Mouse (Mus musculus) layer of hippocampus, adult 8-10 months (tissue): Measurements from ENCODE around the gene Supt16. TPM values are rescaled to one million over a fixed set of nuclear protein-coding genes. Genes with fewer than 3 reads are reported as not detected.

Source experiments
- DNase-seq, 2 experiments: peaks; one replicate each; pipeline ENCODE4 v3.0.0; 2022; ENCODE audit warnings: low spot score in 2 of 2
- total RNA-seq, 4 experiments: library from RNA; stranded (reverse); gene quantifications; 2 replicates each; pipeline ENCODE4 v1.2.4; 2022

Gene Supt16
- total RNA-seq, 4 experiments from 2014 or later: 50.4 to 56.5 (median 55.9) TPM

DNA sequence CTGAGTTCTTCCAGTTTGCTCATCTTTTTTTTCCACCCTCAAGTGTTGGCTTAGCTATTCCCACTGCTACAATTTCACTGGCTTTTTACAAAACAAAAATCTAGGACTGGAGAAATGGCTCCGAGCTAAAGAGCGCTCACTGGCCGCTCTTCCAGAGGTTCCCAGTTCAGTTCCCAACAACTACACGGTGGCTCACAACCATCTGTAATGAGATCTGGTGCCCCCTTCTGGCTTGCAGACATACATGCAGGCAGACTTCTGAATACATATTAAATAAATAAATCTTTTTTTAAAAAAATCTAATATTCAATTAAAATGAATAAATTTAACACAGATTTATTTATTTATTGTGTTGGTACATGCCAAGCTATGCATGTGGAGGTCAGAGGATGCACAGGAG lies 50.7 kb downstream of the Supt16 start:
- DNase-seq: no peak

DNA sequence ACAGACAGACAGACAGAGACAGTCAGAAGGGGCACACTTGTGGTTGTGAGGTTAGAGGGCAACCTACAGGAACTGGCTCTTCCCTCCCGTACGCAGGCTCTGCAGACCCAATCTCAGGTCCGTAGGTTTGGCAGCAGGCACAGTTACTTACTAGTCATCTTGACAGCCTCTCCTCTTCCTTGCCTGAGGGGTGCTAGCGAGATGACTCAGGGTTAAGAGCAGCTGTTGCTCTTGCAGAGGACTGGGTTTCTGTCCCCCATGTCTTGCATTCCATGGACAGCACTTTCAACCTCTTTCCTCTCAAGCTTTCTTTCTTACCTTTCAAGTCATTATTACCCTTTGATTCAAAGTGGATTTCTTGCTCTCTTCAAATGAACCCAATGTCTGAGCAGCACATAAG lies 53.1 kb downstream of the Supt16 start:
- no peak for DNase-seq

DNA sequence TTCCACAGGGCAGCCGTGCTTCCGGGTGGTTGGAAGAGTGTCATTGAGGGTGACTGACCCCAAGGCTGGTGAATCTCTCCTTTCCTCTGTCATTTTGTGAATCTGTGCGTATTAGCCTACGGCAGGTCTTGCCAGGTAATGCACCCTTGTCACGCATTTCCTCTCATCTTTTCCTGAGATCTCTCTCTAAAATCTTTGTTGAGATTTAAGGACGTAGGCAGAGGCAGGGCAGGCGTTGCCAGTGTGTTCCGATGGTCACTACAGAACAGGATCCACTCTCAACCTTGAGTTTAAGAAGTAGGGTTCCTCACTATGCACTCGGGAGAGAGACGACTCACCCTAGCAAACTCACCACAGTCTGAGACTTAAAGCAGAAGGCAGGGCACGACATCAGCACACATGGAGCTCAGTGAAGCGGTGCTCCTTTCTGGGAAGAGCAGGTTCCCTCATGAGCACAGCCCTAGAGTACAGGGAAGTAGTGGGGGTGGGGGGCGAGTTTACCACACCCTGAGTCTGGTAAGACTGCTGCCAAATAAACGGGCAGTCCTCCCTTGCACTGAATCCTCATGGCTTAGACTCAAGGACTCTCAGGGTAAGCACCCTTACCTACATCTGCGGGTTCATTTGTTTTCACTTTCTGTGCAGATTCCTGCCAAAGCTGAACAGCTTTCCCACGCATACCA lies 55.6 kb downstream of the Supt16 start:
- no peak for DNase-seq

DNA sequence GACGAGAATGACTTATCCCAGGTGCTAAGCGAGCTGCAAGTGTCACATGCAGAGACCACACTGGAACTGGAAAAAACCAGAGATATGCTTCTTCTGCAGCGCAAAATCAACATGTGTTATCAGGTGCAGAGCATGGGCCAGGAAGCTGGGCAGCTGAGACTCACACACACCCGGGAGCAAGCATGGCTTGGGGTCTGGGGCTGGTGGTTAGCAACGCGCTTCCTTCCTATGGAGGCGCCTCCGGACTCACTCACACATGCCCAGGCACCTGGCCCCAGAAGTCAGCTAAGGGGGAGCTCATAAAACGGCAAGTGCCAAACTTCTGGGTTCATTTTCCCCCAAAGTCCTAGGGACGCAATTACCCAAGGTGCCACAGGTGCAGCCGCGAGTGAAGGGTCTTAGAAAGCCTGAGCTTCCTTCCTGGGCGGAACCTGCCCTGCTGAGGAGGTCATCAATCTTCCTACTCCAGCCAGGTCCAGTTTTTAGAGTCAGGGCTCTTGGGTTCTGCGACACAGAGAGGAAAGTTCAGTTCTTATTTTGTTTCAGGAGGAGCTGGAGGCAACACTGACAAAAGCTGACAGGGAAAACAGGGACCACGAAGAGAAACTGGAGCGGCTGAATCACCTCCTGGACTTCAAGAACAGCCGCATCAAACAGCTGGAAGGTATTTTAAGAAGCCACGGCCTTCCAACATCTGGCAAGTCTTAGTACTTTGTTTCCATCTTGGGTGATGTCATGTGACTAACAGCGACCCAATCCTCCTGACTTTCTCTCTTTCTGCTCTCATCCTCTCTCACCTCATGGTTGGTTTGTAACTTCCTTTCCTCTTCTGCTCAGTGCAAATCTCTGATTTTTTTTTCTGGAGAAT lies 56.4 kb downstream of the Supt16 start:
- no peak for DNase-seq

DNA sequence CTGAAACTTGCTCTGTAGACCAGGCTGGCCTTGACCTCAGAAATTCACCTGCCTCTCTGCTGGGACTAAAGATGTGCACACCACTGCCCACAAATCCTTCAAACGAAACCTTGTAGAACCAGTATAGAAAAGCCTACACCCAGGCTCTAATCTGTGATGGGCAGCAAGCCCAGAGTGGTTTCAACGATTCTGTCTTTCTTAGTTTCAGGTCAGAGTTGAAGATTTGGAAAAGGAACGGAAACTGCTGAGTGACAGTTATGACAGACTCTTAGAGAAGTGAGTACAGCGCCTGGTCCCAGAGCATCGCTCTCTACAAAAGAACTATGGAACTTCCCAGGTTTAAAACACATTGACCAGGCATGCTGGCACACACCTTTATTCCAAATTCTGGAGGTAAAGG lies 63.6 kb downstream of the Supt16 start:
- DNase-seq: no peak

DNA sequence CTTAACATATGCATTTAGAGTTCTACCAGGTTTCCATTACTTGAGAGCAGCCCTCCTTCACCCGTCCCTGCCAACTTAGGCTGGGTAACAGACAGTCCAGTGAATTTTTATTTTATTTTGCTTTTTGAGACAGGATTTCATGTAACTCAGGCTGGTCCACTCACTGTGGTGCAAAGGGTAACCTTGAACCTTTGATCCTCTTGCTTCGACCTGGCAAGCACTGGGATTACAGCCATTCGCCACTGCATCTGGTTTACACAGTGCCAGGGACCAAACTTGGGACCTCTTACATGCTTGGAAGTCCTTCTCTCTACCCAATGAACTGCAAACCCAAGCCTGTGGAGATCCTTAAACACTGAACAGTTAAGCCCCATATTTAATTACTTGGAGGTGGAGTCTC lies 72.6 kb downstream of the Supt16 start:
- DNase-seq: no peak

DNA sequence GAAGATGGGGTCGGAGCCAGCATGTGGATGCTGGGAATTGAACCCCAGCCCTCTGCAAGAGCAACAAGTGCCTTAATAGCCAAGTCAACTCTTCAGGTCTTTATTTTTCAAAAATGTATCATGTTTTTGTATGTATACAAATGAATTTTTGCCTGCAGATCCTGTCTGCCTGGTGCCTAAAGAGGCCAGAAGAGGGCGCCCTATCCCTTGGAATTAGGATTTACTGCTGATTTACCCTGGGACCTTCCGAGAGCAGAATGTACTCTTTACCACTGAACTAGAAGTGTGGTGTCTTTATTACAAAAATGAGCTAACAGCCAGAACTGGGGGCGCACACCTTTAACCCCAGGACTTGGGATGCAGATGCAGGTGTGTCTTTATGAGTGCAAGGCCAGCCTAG lies 73.3 kb downstream of the Supt16 start:
- peak; percentile 34 to 74 for DNase-seq

DNA sequence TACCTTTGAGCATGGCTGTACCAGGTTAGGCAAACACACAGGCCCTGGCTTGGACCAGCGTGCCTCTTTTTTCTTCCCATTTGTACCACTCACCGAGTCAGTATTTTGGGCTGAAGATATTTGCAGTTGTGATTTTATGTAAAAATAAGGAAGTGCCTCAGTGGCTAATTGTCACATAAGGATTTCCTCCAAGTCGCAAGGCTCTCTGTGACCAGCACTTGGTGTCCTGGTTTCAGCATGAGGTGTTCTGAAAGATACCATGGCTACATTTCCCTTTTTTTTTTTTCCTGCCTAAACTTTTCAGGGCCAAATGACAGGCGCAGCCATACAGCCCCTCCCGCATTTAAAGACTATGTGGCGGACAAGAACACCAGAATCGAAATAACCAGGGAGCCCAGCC lies 77.0 kb downstream of the Supt16 start:
- DNase-seq: no peak

DNA sequence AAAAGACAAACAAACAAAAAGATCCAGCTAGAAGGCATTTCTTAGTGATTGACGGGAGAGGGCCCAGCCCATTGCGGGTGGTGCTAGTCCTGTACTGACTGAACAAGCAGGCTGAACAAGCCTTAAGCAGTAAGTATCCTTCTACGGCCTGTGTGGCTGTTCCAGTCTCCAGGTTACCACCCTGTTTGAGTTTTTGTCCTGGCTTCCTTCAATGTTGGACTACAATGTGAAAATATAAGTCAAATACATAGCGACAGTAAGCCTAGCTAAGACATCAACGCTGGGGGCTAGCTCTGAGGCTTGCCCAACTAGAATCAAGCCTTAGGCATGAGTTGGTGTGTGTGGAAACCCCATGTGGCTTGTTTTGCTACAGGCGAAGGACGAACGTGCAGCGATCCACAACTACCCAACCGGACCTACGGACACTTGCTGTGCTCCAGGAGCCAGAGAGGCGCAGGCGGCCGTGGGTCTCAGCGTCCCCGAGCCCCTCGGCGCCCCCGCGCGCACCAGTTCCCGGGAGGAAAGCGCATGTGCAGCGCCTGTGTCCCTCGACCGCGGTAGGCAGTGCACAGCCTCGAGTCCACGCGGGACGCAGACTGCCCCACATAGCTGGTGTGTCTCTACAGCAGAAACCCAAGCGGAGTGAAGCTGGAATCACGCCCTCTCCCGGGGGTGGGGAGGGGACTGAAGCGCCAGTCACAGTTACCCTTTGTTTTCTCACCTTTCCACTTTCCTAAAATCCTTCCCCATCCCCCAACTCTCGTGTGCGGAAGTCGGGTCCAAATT lies 78.2 kb downstream of the Supt16 start:
- DNase-seq: peak in 1 of 2 experiments; percentile 16

DNA sequence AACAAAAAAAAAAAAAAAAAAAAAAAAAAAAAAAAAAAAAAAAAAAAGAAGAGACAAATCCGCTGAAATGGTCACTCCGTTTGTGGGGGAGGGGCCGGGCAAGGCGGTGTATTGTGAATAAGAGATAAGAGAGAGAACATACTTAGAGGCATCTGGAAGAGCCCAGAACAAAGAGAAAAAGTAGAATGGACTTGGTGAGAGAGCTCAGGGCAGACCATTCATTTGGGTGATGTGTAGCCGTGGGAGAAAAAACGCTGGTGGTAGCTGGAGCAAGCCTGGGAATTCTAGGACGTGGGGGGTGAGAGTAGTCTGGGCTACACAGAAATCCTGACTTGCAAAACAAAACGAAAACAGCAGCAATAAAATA lies 78.8 kb downstream of the Supt16 start:
- DNase-seq: no peak

DNA sequence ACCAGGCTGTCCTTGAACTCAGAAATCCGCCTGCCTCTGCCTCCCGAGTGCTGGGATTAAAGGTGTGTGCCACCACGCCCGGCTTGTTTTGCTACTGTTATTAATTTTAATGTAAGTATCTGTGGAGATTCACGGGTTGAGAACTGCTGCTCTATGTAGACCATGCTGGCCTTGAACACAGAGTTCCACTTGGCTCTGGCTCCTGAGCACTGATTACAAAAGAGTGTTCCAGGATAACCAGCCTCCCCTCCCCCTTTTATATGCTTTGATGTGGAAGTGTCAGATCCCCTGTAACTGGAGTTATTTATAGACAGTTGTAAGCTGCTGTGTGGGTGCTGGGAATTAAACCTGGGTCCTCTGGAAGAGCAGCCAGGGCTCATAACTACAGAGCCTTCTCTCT lies 80.0 kb downstream of the Supt16 start:
- no peak for DNase-seq

DNA sequence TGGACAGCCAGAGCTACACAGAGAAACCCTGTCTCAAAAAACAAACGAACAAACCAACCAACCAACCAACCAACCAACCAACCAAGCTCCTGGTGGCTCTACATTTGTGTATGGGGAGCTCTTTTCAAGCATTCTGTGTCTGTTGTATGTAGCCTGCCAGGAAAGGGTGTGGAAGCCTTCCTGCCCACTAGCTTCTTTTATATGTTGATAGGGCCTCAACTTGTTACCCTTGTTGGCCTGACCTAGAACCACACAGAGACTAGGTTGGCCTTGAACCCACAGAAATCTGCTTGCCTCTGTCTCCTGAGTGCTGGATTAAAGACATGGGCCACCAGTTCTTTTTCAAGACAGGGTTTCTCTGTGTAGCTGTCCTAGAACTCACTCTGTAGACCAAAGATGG lies 83.1 kb downstream of the Supt16 start:
- no peak for DNase-seq

Other genes with a start within 250 kb of the Supt16 start
- 10 to 100 TPM; 30.3 to 40.9 (median 34.5) TPM for gene Arhgef40, start 212.7 kb downstream of the Supt16 start, total RNA-seq
- 1 to 10 TPM in 2 of 4 experiments, under 1 TPM in 2; 0.74 to 1.7 (median 0.91) TPM for gene Tmem253, start 181.8 kb downstream of the Supt16 start, total RNA-seq
- gene Zfp219, start 176.7 kb downstream of the Supt16 start, total RNA-seq: 10 to 100 TPM; 45.7 to 46.6 (median 45.8) TPM
- not detected for gene Olfr221, start 155.0 kb downstream of the Supt16 start, total RNA-seq
- 100 to 1,000 TPM; 197 to 271 (median 244) TPM for gene Hnrnpc, start 93.4 kb downstream of the Supt16 start, total RNA-seq
- 1 to 10 TPM; 1.3 to 3.4 (median 1.7) TPM for gene Rpgrip1, start 86.7 kb downstream of the Supt16 start, total RNA-seq
- 100 to 1,000 TPM in 3 of 4 experiments, 10 to 100 TPM in 1; 94.4 to 117 (median 110) TPM for gene Chd8, start 60.4 kb upstream of the Supt16 start, total RNA-seq
- 10 to 100 TPM; 58.5 to 76.8 (median 70.4) TPM for gene Tox4, start 81.7 kb upstream of the Supt16 start, total RNA-seq
- 10 to 100 TPM; 33.2 to 41.8 (median 37.8) TPM for gene Rab2b, start 82.1 kb upstream of the Supt16 start, total RNA-seq
- gene Mettl3, start 107.7 kb upstream of the Supt16 start, total RNA-seq: 10 to 100 TPM; 35.5 to 54.7 (median 43.9) TPM
- gene Sall2, start 131.3 kb upstream of the Supt16 start, total RNA-seq: 10 to 100 TPM; 44.9 to 46.8 (median 45.8) TPM
- gene Olfr1513, start 159.0 kb upstream of the Supt16 start, total RNA-seq: not detected
- not detected for gene Olfr1512, start 181.8 kb upstream of the Supt16 start, total RNA-seq
- gene Olfr1511, start 200.0 kb upstream of the Supt16 start, total RNA-seq: not detected
- gene Olfr1510, start 217.0 kb upstream of the Supt16 start, total RNA-seq: not detected
- gene Olfr1509, start 245.6 kb upstream of the Supt16 start, total RNA-seq: not detected